Mouse (Mus musculus) spleen, adult 2 months (tissue): ENCODE data around the gene Adgrb2.

Experiments
- CTCF ChIP-seq: fragments of 200-500 bp; IDR thresholded peaks from 2 replicates; pipeline ENCODE4 v1.5.1; 2011; ENCODE audit warnings: mild to moderate bottlenecking, inconsistent platforms; ENCODE audit not compliant: insufficient read depth, insufficient read length, insufficient replicate concordance; ENCODE audit errors: extremely low read depth
- POLR2A ChIP-seq: fragments of 200-500 bp; IDR thresholded peaks from 2 replicates; pipeline ENCODE4 v1.6.1; 2011; ENCODE audit warnings: low read depth, low read length, inconsistent platforms

DNA sequence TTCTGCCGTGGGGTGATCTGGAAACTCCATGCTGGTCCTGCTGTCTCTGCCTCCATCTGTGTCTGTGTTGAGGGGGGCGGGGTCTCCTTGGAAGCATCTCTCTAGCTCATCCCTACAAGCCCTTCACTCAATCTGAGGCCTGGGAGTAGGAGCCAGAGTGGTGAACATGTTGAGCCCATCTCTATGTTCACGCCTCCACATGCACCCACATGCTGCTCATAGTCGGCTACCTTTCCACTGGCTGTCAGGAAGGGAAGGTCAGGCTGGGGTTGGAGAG is 63.5 kb downstream of the Adgrb2 start:
- TF ChIP-seq CTCF: no peak
- TF ChIP-seq POLR2A: no peak
